Mouse (Mus musculus) adrenal gland, postnatal 4 days (tissue): ENCODE measurements around the gene Dnajc2. TPM values are rescaled to one million over a fixed set of nuclear protein-coding genes. Genes with fewer than 3 reads are reported as not detected.
"Not testable (repeated sequence)": the region's sequence is repeated elsewhere in the genome, so short reads cannot be mapped to it uniquely, and the experiment has no call there.

ENCODE experiments used
- DNase-seq, 2 experiments: peaks; one replicate each; pipeline ENCODE4 v3.0.0; 2021 to 2022; ENCODE audit warnings: low spot score in 2 of 2, mixed read lengths in 2 of 2
- total RNA-seq, 2 experiments: library from RNA; stranded (reverse); gene quantifications; 2 replicates each; pipeline ENCODE4 v1.2.3; 2021

Dnajc2 gene
- total RNA-seq, 2 experiments from 2014 or later: 31.4 to 41.3 TPM

- DNase-seq: no peak
These were observed 40.4 kb downstream of the Dnajc2 start for GRCm38 (mm10) chr5:21744651-21745050.

- DNase-seq: no peak
These were observed 41.4 kb downstream of the Dnajc2 start for GRCm38 (mm10) chr5:21743606-21744005.

- DNase-seq: no peak
These were observed 45.2 kb downstream of the Dnajc2 start for GRCm38 (mm10) chr5:21739881-21740280.

- no peak for DNase-seq
These were observed 45.9 kb downstream of the Dnajc2 start for GRCm38 (mm10) chr5:21739120-21739519.

GRCm38 (mm10) chr5:21737620-21738019 lies 47.4 kb downstream of the Dnajc2 start:
- no peak for DNase-seq

- peak; percentile 68 to 76 for DNase-seq
These were observed 48.0 kb downstream of the Dnajc2 start, which contains the start of gene Pmpcb for GRCm38 (mm10) chr5:21736956-21737585. Pmpcb (plus strand) TSS chr5:21737141.

GRCm38 (mm10) chr5:21736046-21736445 lies 49.0 kb downstream of the Dnajc2 start:
- no peak for DNase-seq

- DNase-seq: peak; percentile 44 to 69
These were observed 49.5 kb downstream of the Dnajc2 start for GRCm38 (mm10) chr5:21735584-21735983.

GRCm38 (mm10) chr5:21735100-21735499 lies 50.0 kb downstream of the Dnajc2 start:
- no peak for DNase-seq

- peak; percentile 37 to 57 for DNase-seq
These were observed 52.1 kb downstream of the Dnajc2 start for GRCm38 (mm10) chr5:21732930-21733329.

- DNase-seq: no peak
These were observed 52.7 kb downstream of the Dnajc2 start for GRCm38 (mm10) chr5:21732177-21732911.

GRCm38 (mm10) chr5:21729107-21729506 lies 55.9 kb downstream of the Dnajc2 start:
- DNase-seq: no peak

- no peak for DNase-seq
These were observed 60.2 kb downstream of the Dnajc2 start for GRCm38 (mm10) chr5:21724872-21725271.

- no peak for DNase-seq
These were observed 60.6 kb downstream of the Dnajc2 start for GRCm38 (mm10) chr5:21724427-21724826.

- no peak for DNase-seq
These were observed 65.8 kb downstream of the Dnajc2 start for GRCm38 (mm10) chr5:21719209-21719608.

- DNase-seq: no peak
These were observed 66.5 kb downstream of the Dnajc2 start for GRCm38 (mm10) chr5:21718546-21718945.

- no peak for DNase-seq
These were observed 67.8 kb downstream of the Dnajc2 start for GRCm38 (mm10) chr5:21717165-21717715.

- no peak for DNase-seq
These were observed 70.6 kb downstream of the Dnajc2 start for GRCm38 (mm10) chr5:21714447-21714846.

- DNase-seq: no peak
These were observed 72.8 kb downstream of the Dnajc2 start for GRCm38 (mm10) chr5:21712127-21712715.

GRCm38 (mm10) chr5:21708011-21708410 lies 77.0 kb downstream of the Dnajc2 start:
- DNase-seq: not testable (repeated sequence)
